Mouse (Mus musculus) Patski (cell line): ENCODE measurements at regions not wholly inside any gene's neighbourhood (a gene's known extent, or its start where the extent isn't known, plus 50 kb on each side); places are given as distances from the start of the nearest gene placed in this dataset.

Experiments
- ATAC-seq: fragments of 100-300 bp; one replicate; pipeline ENCODE4 v1.8.0; 2021
- CTCF ChIA-PET: fragments of 350-600 bp; sonication (Branson Sonifier 250); formaldehyde crosslinking; loops from one replicate; lab custom pipeline; 2022; ENCODE audit warnings: inconsistent platforms; lab: Charles Lee
- POLR2A ChIA-PET: fragments of 350-600 bp; sonication (Branson Sonifier 250); formaldehyde crosslinking; loops from one replicate; lab custom pipeline; 2022; ENCODE audit warnings: antibody characterized with exemption, inconsistent platforms; lab: Charles Lee
- DNase-seq: peaks from one replicate; pipeline ENCODE4 v3.0.0-alpha.2; 2011; ENCODE audit warnings: low read depth, low spot score
- H3K27me3 ChIP-seq: fragments of 371-371 bp; one replicate; pipeline ENCODE4 v1.5.1; 2021
- CTCF ChIP-seq: fragments of 100-300 bp; IDR thresholded peaks from one replicate; pipeline ENCODE4 v1.5.1; 2021
- in situ Hi-C: fragments of 300-500 bp; cut with MboI; formaldehyde crosslinking; loops from 3 replicates; pipeline ENCODE4 v1.11.1; 2018; ENCODE audit warnings: low pct_unique_long_range_greater_than_20kb, mixed read lengths

DNA sequence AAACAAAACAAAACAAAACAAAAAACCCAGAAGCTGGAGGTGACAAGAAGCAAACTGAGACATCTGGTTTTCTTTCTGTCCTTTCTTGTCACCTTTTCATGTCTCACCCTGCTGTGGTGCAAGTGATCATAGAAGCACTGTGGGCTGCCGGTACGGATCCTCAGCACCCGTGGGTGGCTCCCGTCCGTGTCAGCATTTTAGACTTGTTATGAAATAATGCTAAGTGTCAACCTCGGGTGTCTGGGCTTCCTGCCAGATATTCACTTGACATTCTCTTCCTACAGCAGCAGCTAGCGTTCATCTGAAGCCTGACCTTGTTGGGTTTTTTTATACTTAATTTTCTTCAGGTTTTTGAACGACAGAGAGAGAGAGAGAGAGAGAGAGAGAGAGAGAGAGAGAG lies 404.7 kb downstream of the Pla2g4a start:
- DNase-seq, result no peak
- ATAC-seq, result no peak

GRCm38 (mm10) chr1:149555355-149556007 lies 405.6 kb downstream of the Pla2g4a start:
- peaks cover 5% of the 10 kb centered on the region for H3K27me3 ChIP-seq
- CTCF ChIA-PET, result no interaction called here
- in situ Hi-C loops, result no loop called here
- DNase-seq (no peak), ATAC-seq (no peak)
- POLR2A ChIA-PET, result interaction anchor here (0.6 kb wide), 1 partner anchor 23 kb away, joined by 4 read pairs; no protein-coding TSS in a partner anchor
- TF ChIP-seq CTCF, result no peak

More for the DNA sequence above, 404.7 kb downstream of the Pla2g4a start:
- CTCF ChIA-PET, result no interaction called here
- no peak for TF ChIP-seq CTCF
- in situ Hi-C loops, result no loop called here
- peaks cover 5% of the 10 kb centered on the region for H3K27me3 ChIP-seq
- POLR2A ChIA-PET, result no interaction called here

DNA sequence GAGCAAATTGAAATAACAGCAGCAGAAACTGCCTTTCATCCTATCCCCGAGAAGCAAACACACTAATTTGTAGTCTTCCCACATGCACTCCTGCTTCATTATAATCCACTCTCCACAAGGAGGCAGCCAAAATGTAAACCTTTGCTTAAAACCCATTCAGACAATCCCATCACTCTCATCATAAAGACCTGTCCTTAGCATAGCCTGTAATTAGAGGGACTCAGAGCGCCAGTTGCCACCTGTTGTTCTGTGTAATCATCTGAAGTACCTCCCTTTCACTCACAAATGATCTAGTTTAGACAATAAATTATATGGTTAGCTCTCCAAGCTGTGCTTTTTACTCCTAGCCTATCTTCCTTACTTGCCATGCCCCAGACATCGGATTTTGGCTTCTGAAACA lies 415.0 kb downstream of the Pla2g4a start:
- DNase-seq (no peak), ATAC-seq (no peak)
- in situ Hi-C loops, result no loop called here
- no peak for TF ChIP-seq CTCF
- no peaks in the 10 kb centered on the region for H3K27me3 ChIP-seq
- ChIA-PET POLR2A (no interaction called here), CTCF (no interaction called here)

DNA sequence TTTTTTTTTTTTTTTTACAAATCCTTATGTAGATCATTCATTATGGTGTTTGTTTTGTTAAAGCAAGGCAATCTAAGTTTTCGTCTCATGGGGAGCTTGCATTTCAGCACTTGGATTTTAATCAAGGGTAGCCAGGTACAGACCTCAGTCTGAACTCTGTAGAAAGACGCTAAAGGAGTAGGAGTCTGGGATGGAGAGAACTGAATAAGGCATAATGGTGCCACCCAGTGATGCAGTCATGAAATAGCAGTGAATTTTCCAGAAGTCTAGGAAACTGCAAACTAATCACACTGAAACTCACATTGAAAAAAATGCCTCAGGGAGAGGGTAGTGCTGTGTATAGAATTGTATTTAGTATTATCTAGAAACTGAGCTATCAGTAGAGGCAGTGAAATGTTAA lies 419.7 kb downstream of the Pla2g4a start:
- no peak for TF ChIP-seq CTCF
- in situ Hi-C loops, result no loop called here
- ChIA-PET CTCF (no interaction called here), POLR2A (no interaction called here)
- DNase-seq (no peak), ATAC-seq (no peak)
- no peaks in the 10 kb centered on the region for H3K27me3 ChIP-seq

DNA sequence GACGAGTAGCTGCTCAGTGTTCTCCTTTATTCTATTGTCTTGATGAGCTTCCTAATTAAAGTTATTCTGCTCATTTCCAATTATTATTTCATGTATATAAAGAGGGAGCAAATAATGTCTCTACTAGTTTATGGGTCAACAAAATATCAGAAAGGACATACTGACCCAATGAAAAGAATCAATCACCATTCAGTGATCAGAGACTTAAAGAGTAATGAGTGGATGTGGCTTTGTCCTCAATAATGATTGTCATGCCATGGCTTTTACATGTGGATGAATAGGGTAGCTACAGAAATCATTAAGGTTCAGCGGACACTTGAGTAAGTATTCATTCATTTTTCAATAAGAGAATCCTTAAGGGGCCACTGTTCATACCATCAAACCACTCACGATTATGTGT lies 427.4 kb downstream of the Pla2g4a start:
- ChIA-PET POLR2A (no interaction called here), CTCF (interaction anchor here (1.5 kb wide), 1 partner anchor 27 kb away, joined by 3 read pairs; no protein-coding TSS in a partner anchor)
- DNase-seq, result no peak
- no peak for TF ChIP-seq CTCF
- H3K27me3 ChIP-seq, result no peaks in the 10 kb centered on the region
- in situ Hi-C loops, result loop anchor here (10.0 kb wide), 1 partner anchor 49 kb away; no protein-coding TSS in a partner anchor
- ATAC-seq, result no peak
